Mouse (Mus musculus): Measurements from ENCODE around the gene BC035044. TPM values are rescaled to one million over a fixed set of nuclear protein-coding genes. Genes with fewer than 3 reads are reported as not detected.
"Not testable (repeated sequence)": the region's sequence is repeated elsewhere in the genome, so short reads cannot be mapped to it uniquely, and the experiment has no call there.

BC035044 gene
- total RNA-seq, 2 experiments from 2014 or later: 0.38 TPM; not detected in 1

GRCm38 (mm10) chr6:128837454-128838341 is 53.2 kb downstream of the BC035044 start:
- intact Hi-C loops (cut with DNase I): loop anchor here (1.0 kb wide), 2 partner anchors 34 to 73 kb away; no protein-coding TSS in a partner anchor
- peak in 1 of 2 experiments; percentile 33 for DNase-seq

- no peak for DNase-seq
- intact Hi-C loops (cut with DNase I): no loop called here
These were observed 54.0 kb downstream of the BC035044 start for GRCm38 (mm10) chr6:128836955-128837334.

GRCm38 (mm10) chr6:128836191-128836954 is 54.6 kb downstream of the BC035044 start:
- DNase-seq: no peak
- intact Hi-C loops (cut with DNase I): no loop called here

GRCm38 (mm10) chr6:128835571-128835970 is 55.4 kb downstream of the BC035044 start:
- intact Hi-C loops (cut with DNase I): no loop called here
- no peak for DNase-seq

- intact Hi-C loops (cut with DNase I): no loop called here
- no peak for DNase-seq
These were observed 57.9 kb downstream of the BC035044 start for GRCm38 (mm10) chr6:128833046-128833445.

- intact Hi-C loops (cut with DNase I): loop anchor here (2.0 kb wide), 1 partner anchor 21 kb away; no protein-coding TSS in a partner anchor
- no peak for DNase-seq
These were observed 61.1 kb downstream of the BC035044 start for GRCm38 (mm10) chr6:128829837-128830236.

GRCm38 (mm10) chr6:128826781-128827180 is 64.1 kb downstream of the BC035044 start:
- DNase-seq: no peak

GRCm38 (mm10) chr6:128826132-128826531 is 64.8 kb downstream of the BC035044 start, which contains the start of the genes Gm44511 and Klrb1b:
TSS of gene Gm44511 (minus strand) at chr6:128826315.
TSS of gene Klrb1b (minus strand) at chr6:128826331.
- intact Hi-C loops (cut with DNase I): no loop called here
- DNase-seq: no peak

More at GRCm38 (mm10) chr6:128826781-128827180, 64.1 kb downstream of the BC035044 start:
- intact Hi-C loops (cut with DNase I): no loop called here

- intact Hi-C loops (cut with DNase I): no loop called here
These were observed 72.7 kb downstream of the BC035044 start for GRCm38 (mm10) chr6:128818083-128818802.

GRCm38 (mm10) chr6:128808532-128808931 is 82.4 kb downstream of the BC035044 start:
- intact Hi-C loops (cut with DNase I): loop anchor here (2.0 kb wide), 1 partner anchor 22 kb away; no protein-coding TSS in a partner anchor
- no peak for DNase-seq

More at GRCm38 (mm10) chr6:128818083-128818802, 72.7 kb downstream of the BC035044 start:
- no peak for DNase-seq

- intact Hi-C loops (cut with DNase I): no loop called here
- DNase-seq: no peak
These were observed 83.9 kb downstream of the BC035044 start for GRCm38 (mm10) chr6:128807021-128807420.

- DNase-seq: peak; percentile 59 to 74
- intact Hi-C loops (cut with DNase I): loop anchor here (1.0 kb wide), 1 partner anchor 38 kb away; no protein-coding TSS in a partner anchor
These were observed 85.9 kb downstream of the BC035044 start for GRCm38 (mm10) chr6:128804823-128805640.

- intact Hi-C loops (cut with DNase I): loop anchor here (1.0 kb wide), 2 partner anchors 35 to 39 kb away; no protein-coding TSS in a partner anchor
- peak; percentile 93 to 98 for DNase-seq
These were observed 87.7 kb downstream of the BC035044 start for GRCm38 (mm10) chr6:128802999-128803857.

- intact Hi-C loops (cut with DNase I): loop anchor here (1.0 kb wide), 1 partner anchor 38 kb away; no protein-coding TSS in a partner anchor
- peak in 1 of 2 experiments; percentile 13 for DNase-seq
These were observed 88.4 kb downstream of the BC035044 start for GRCm38 (mm10) chr6:128802557-128802956.

GRCm38 (mm10) chr6:128800696-128801095 is 90.2 kb downstream of the BC035044 start:
- intact Hi-C loops (cut with DNase I); DNase-seq: not testable (repeated sequence)

GRCm38 (mm10) chr6:128799896-128800270 is 91.0 kb downstream of the BC035044 start:
- DNase-seq: no peak
- intact Hi-C loops (cut with DNase I): no loop called here

GRCm38 (mm10) chr6:128799144-128799895 is 91.6 kb downstream of the BC035044 start:
- intact Hi-C loops (cut with DNase I): not testable (repeated sequence)
- DNase-seq: peak; percentile 90
